Mouse (Mus musculus): ENCODE measurements at regions not wholly inside any gene's neighbourhood (a gene's known extent, or its start where the extent isn't known, plus 50 kb on each side); places are given as distances from the start of the nearest gene placed in this dataset.

DNA sequence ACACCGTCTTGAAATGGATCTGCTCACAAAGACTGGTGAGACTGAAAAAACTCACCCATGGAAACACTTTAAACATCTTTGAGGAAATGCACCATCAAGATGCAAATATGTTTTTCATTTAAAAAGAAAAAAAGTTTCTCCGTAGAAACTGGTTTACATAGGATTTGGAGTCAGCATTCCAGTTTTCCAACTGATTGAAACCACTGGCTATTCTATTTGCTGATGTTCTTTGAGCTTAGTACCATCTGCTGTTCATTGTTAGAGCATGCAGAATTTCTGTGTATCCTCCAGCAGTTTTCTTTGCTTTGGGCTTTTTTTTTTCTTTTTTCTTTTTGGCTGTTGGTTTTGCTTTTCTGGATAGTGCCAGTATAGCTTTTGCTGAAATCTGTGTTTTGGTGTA is 1948.3 kb downstream of the 9330182O14Rik start:
- H3K27ac ChIP-seq (replicated peaks; ENCODE audit: low read depth, low read length) = no peak overlapping the region
- no peak overlapping the region for H3K4me2 ChIP-seq (replicated peaks; ENCODE audit: low read depth, low read length, severe bottlenecking)
- whole genome bisulfite sequencing = 52% methylated on average over 2 of the region's 2 CpGs
- ATAC-seq (ENCODE audit: low FRiP score, low read depth) (no peak), DNase-seq (ENCODE audit: low spot score) (no peak)
- H3K4me1 ChIP-seq (ENCODE audit: control insufficient read depth, insufficient read depth, low read length) = no peaks in the 10 kb centered on the region
- no peak for TF ChIP-seq POLR2A (IDR thresholded peaks at IDR 0.05; ENCODE audit: borderline replicate concordance, extremely low read depth, insufficient read depth, insufficient read length)
- H3K9me3 ChIP-seq (ENCODE audit: control insufficient read depth, low read length) = no peaks in the 10 kb centered on the region
- H3K9ac ChIP-seq (ENCODE audit: low read depth, low read length, severe bottlenecking) = no peak overlapping the region
- H3K36me3 ChIP-seq (ENCODE audit: control insufficient read depth, insufficient read depth, low read length) = no peaks in the 10 kb centered on the region
- H3K27me3 ChIP-seq (ENCODE audit: control insufficient read depth, insufficient read depth, low read length) = no peaks in the 10 kb centered on the region
- H3K4me3 ChIP-seq (replicated peaks; ENCODE audit: low read length) = no peak overlapping the region

DNA sequence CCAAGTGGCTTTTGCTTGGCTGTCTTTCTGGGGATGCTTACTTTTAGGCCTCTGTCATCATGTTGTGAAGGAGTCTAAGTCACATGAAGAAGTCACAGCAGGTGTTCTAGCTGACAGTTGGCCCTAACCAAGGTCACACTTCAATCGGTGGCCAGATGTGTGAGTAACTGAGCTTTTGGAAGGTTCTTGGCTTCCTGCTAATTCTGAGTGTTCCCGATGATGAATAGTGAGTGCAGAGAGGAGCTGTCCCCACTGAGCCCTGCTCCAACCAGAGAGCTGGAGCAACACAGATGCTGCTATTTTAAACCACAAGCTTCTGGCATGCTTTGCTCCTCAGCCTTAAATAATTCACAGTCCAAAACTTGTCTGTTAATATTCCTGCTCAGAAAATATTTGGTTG is 1966.6 kb downstream of the 9330182O14Rik start:
- Histone ChIP-seq H3K27me3 (ENCODE audit: control insufficient read depth, insufficient read depth, low read length) (no peaks in the 10 kb centered on the region), H3K4me3 (replicated peaks; ENCODE audit: low read length) (no peak overlapping the region), H3K9me3 (ENCODE audit: control insufficient read depth, low read length) (no peaks in the 10 kb centered on the region), H3K9ac (ENCODE audit: low read depth, low read length, severe bottlenecking) (no peak overlapping the region), H3K4me2 (replicated peaks; ENCODE audit: low read depth, low read length, severe bottlenecking) (no peak overlapping the region), H3K4me1 (ENCODE audit: control insufficient read depth, insufficient read depth, low read length) (no peaks in the 10 kb centered on the region), H3K36me3 (ENCODE audit: control insufficient read depth, insufficient read depth, low read length) (no peaks in the 10 kb centered on the region), H3K27ac (replicated peaks; ENCODE audit: low read depth, low read length) (no peak overlapping the region)
- 41% methylated on average over 2 of the region's 2 CpGs for WGBS
- peak; percentile 40 for DNase-seq (ENCODE audit: low spot score)
- TF ChIP-seq POLR2A (IDR thresholded peaks at IDR 0.05; ENCODE audit: borderline replicate concordance, extremely low read depth, insufficient read depth, insufficient read length) = no peak
- no peak for ATAC-seq (ENCODE audit: low FRiP score, low read depth)

DNA sequence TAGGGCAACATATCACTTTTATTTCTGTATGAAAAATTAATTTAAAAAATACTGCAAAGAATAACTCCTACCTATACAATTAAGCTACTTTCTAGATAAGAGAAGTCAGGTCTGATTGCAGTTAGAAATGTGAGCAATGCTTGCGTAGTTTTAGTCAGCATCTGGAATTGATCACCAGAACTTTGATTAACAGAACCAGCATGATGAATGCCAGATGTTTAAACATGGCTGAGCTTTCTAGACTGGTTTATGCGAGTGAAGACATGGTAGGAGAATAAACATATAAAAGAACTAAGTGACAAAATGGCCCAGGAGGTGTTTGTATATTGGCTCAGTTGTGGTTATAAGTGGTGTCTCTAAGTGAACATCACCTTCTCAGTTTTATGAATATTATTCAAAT is 1970.7 kb downstream of the 9330182O14Rik start:
- H3K9ac ChIP-seq (ENCODE audit: low read depth, low read length, severe bottlenecking) = no peak overlapping the region
- H3K27ac ChIP-seq (replicated peaks; ENCODE audit: low read depth, low read length) = no peak overlapping the region
- TF ChIP-seq POLR2A (IDR thresholded peaks at IDR 0.05; ENCODE audit: borderline replicate concordance, extremely low read depth, insufficient read depth, insufficient read length) = no peak
- no peaks in the 10 kb centered on the region for H3K36me3 ChIP-seq (ENCODE audit: control insufficient read depth, insufficient read depth, low read length)
- 21% methylated on average over 2 of the region's 2 CpGs for WGBS
- H3K27me3 ChIP-seq (ENCODE audit: control insufficient read depth, insufficient read depth, low read length) = no peaks in the 10 kb centered on the region
- ATAC-seq (ENCODE audit: low FRiP score, low read depth) = no peak
- no peaks in the 10 kb centered on the region for H3K4me1 ChIP-seq (ENCODE audit: control insufficient read depth, insufficient read depth, low read length)
- no peak overlapping the region for H3K4me3 ChIP-seq (replicated peaks; ENCODE audit: low read length)
- peak; percentile 85 for DNase-seq (ENCODE audit: low spot score)
- no peaks in the 10 kb centered on the region for H3K9me3 ChIP-seq (ENCODE audit: control insufficient read depth, low read length)
- H3K4me2 ChIP-seq (replicated peaks; ENCODE audit: low read depth, low read length, severe bottlenecking) = no peak overlapping the region

DNA sequence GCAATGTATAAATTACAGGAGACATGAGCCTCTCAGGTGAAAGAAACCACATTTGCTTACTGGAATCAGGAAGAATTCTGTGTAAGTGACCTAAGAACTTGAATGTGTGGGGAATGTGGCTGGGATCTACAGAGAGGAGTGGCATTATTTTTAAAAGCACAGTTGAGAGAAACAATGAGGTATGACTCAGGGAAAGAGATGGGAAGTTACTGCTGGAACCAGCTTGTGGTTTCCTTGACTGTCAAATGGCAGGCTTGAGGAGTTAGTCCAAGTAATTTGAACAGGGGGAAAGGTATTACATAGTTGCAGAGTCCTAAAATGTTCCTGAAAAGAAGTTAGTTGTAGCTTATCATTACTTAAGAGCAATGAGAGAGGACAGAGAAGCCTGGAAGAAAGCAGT is 1972.9 kb downstream of the 9330182O14Rik start:
- no peak overlapping the region for H3K27ac ChIP-seq (replicated peaks; ENCODE audit: low read depth, low read length)
- no peak for ATAC-seq (ENCODE audit: low FRiP score, low read depth)
- H3K4me1 ChIP-seq (ENCODE audit: control insufficient read depth, insufficient read depth, low read length) = peaks cover 4% of the 10 kb centered on the region; the same call in 1 of the 2 replicates
- no peaks in the 10 kb centered on the region for H3K27me3 ChIP-seq (ENCODE audit: control insufficient read depth, insufficient read depth, low read length)
- H3K4me3 ChIP-seq (replicated peaks; ENCODE audit: low read length) = no peak overlapping the region
- DNase-seq (ENCODE audit: low spot score) = no peak
- no peak overlapping the region for H3K4me2 ChIP-seq (replicated peaks; ENCODE audit: low read depth, low read length, severe bottlenecking)
- no peak for TF ChIP-seq POLR2A (IDR thresholded peaks at IDR 0.05; ENCODE audit: borderline replicate concordance, extremely low read depth, insufficient read depth, insufficient read length)
- no peaks in the 10 kb centered on the region for H3K9me3 ChIP-seq (ENCODE audit: control insufficient read depth, low read length)
- no peak overlapping the region for H3K9ac ChIP-seq (ENCODE audit: low read depth, low read length, severe bottlenecking)
- no peaks in the 10 kb centered on the region for H3K36me3 ChIP-seq (ENCODE audit: control insufficient read depth, insufficient read depth, low read length)

DNA sequence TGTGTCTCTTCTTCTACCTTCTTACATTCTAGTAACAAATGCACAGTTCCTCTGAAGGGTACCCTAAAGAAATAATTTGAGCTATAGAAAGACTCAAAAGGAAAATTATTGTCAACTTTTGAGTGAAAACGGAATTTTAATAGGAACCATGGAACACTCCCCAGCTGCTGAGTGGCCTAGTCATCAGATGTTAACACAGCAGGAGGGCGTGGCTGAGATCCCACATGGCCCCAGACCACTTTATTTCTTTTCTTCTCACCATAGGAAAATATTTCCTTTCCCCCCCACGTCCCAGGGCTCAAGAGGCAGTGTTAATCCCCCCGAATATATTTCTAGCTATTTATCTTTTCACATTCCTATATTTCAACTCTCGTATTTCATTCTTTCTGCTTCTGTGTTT is 1977.6 kb downstream of the 9330182O14Rik start:
- no peak overlapping the region for H3K9ac ChIP-seq (ENCODE audit: low read depth, low read length, severe bottlenecking)
- WGBS = 32% methylated on average over 5 of the region's 5 CpGs
- ATAC-seq (ENCODE audit: low FRiP score, low read depth) = no peak

DNA sequence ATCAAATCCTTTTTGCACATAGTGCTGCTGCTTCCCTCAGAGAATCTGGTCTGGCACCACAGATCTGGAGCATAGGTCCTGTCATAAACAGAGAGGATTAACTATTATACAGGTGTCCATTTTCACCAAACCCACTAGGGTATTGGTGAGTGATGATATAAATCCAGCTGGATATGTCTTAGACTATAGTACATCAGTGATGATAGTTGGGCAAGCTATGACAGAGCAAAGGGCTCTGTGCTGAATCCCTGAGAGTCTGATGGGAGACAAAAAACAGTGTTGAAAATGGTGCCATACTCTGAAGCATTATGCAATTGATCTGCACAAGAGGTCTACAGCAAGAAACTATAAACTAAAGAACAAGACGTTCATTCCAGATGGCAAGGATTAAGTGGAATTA is 1993.3 kb downstream of the 9330182O14Rik start:
- H3K4me2 ChIP-seq (replicated peaks; ENCODE audit: low read depth, low read length, severe bottlenecking) = no peak overlapping the region
- H3K4me1 ChIP-seq (ENCODE audit: control insufficient read depth, insufficient read depth, low read length) = no peaks in the 10 kb centered on the region
- ATAC-seq (ENCODE audit: low FRiP score, low read depth) = no peak
- H3K4me3 ChIP-seq (replicated peaks; ENCODE audit: low read length) = no peak overlapping the region
- TF ChIP-seq POLR2A (IDR thresholded peaks at IDR 0.05; ENCODE audit: borderline replicate concordance, extremely low read depth, insufficient read depth, insufficient read length) = no peak
- DNase-seq (ENCODE audit: low spot score) = no peak
- no peaks in the 10 kb centered on the region for H3K36me3 ChIP-seq (ENCODE audit: control insufficient read depth, insufficient read depth, low read length)
- H3K27me3 ChIP-seq (ENCODE audit: control insufficient read depth, insufficient read depth, low read length) = no peaks in the 10 kb centered on the region
- 41% methylated on average over 1 of the region's 1 CpGs for WGBS
- no peaks in the 10 kb centered on the region for H3K9me3 ChIP-seq (ENCODE audit: control insufficient read depth, low read length)
- no peak overlapping the region for H3K9ac ChIP-seq (ENCODE audit: low read depth, low read length, severe bottlenecking)
- no peak overlapping the region for H3K27ac ChIP-seq (replicated peaks; ENCODE audit: low read depth, low read length)

More for the DNA sequence above, 1977.6 kb downstream of the 9330182O14Rik start:
- TF ChIP-seq POLR2A (IDR thresholded peaks at IDR 0.05; ENCODE audit: borderline replicate concordance, extremely low read depth, insufficient read depth, insufficient read length) = no peak
- no peak overlapping the region for H3K4me3 ChIP-seq (replicated peaks; ENCODE audit: low read length)
- no peak overlapping the region for H3K27ac ChIP-seq (replicated peaks; ENCODE audit: low read depth, low read length)
- H3K9me3 ChIP-seq (ENCODE audit: control insufficient read depth, low read length) = no peaks in the 10 kb centered on the region
- no peaks in the 10 kb centered on the region for H3K27me3 ChIP-seq (ENCODE audit: control insufficient read depth, insufficient read depth, low read length)
- peaks cover 4% of the 10 kb centered on the region; the same call in 1 of the 2 replicates for H3K4me1 ChIP-seq (ENCODE audit: control insufficient read depth, insufficient read depth, low read length)
- DNase-seq (ENCODE audit: low spot score) = peak; percentile 24
- H3K4me2 ChIP-seq (replicated peaks; ENCODE audit: low read depth, low read length, severe bottlenecking) = no peak overlapping the region
- H3K36me3 ChIP-seq (ENCODE audit: control insufficient read depth, insufficient read depth, low read length) = no peaks in the 10 kb centered on the region

Measured in limb, embryonic 14.5 days (tissue).